Mouse (Mus musculus): Measurements from ENCODE around the gene Gm17606. TPM values are rescaled to one million over a fixed set of nuclear protein-coding genes. Genes with fewer than 3 reads are reported as not detected.

Gm17606 gene
- polyA plus RNA-seq, 1 experiment from 2014 or later: not detected

- 0 out of 2 replicates have a peak, but pooled peaks cover 10% of the 10 kb centered on the region for H3K4me1 ChIP-seq (ENCODE audit: control insufficient read depth, insufficient read depth, low read length)
- H3K27ac ChIP-seq (replicated peaks; ENCODE audit: low read depth, low read length): no peak overlapping the region
- no peak for ATAC-seq (ENCODE audit: low read depth)
- no peak overlapping the region for H3K4me2 ChIP-seq (ENCODE audit: low read depth, low read length)
- 80% methylated on average over 25 of the region's 25 CpGs for WGBS
- no peak for DNase-seq (ENCODE audit: low spot score)
- no peaks in the 10 kb centered on the region for H3K27me3 ChIP-seq (replicated peaks; ENCODE audit: control insufficient read depth, insufficient read depth, low read length)
- H3K9ac ChIP-seq (ENCODE audit: low read depth, low read length): no peak overlapping the region
- no peaks in the 10 kb centered on the region for H3K9me3 ChIP-seq (ENCODE audit: control insufficient read depth, low read length)
- H3K36me3 ChIP-seq (ENCODE audit: control insufficient read depth, insufficient read depth, low read length): peaks cover 60% of the 10 kb centered on the region
- no peak overlapping the region for H3K4me3 ChIP-seq (ENCODE audit: low read depth, low read length)
Measured at GRCm38 (mm10) chr14:54642224-54642944, 1.6 kb downstream of the Gm17606 start.

GRCm38 (mm10) chr14:54643011-54643410 is 2.3 kb downstream of the Gm17606 start:
- no peaks in the 10 kb centered on the region for H3K27me3 ChIP-seq (replicated peaks; ENCODE audit: control insufficient read depth, insufficient read depth, low read length)
- 83% methylated on average over 2 of the region's 2 CpGs for WGBS
- DNase-seq (ENCODE audit: low spot score): no peak
- H3K4me3 ChIP-seq (ENCODE audit: low read depth, low read length): no peak overlapping the region
- H3K9me3 ChIP-seq (ENCODE audit: control insufficient read depth, low read length): no peaks in the 10 kb centered on the region
- H3K9ac ChIP-seq (ENCODE audit: low read depth, low read length): no peak overlapping the region
- no peak for ATAC-seq (ENCODE audit: low read depth)
- H3K36me3 ChIP-seq (ENCODE audit: control insufficient read depth, insufficient read depth, low read length): peaks cover 62% of the 10 kb centered on the region
- H3K27ac ChIP-seq (replicated peaks; ENCODE audit: low read depth, low read length): no peak overlapping the region
- H3K4me1 ChIP-seq (ENCODE audit: control insufficient read depth, insufficient read depth, low read length): 0 out of 2 replicates have a peak, but pooled peaks cover 10% of the 10 kb centered on the region
- no peak overlapping the region for H3K4me2 ChIP-seq (ENCODE audit: low read depth, low read length)

- H3K4me3 ChIP-seq (ENCODE audit: low read depth, low read length): no peak overlapping the region
- no peak overlapping the region for H3K9ac ChIP-seq (ENCODE audit: low read depth, low read length)
- H3K36me3 ChIP-seq (ENCODE audit: control insufficient read depth, insufficient read depth, low read length): peaks cover 74% of the 10 kb centered on the region
- DNase-seq (ENCODE audit: low spot score) (no peak), ATAC-seq (ENCODE audit: low read depth) (no peak)
- H3K9me3 ChIP-seq (ENCODE audit: control insufficient read depth, low read length): no peaks in the 10 kb centered on the region
- no peaks in the 10 kb centered on the region for H3K27me3 ChIP-seq (replicated peaks; ENCODE audit: control insufficient read depth, insufficient read depth, low read length)
- WGBS: 84% methylated on average over 9 of the region's 9 CpGs
- no peak overlapping the region for H3K27ac ChIP-seq (replicated peaks; ENCODE audit: low read depth, low read length)
- H3K4me1 ChIP-seq (ENCODE audit: control insufficient read depth, insufficient read depth, low read length): 0 out of 2 replicates have a peak, but pooled peaks cover 10% of the 10 kb centered on the region
- no peak overlapping the region for H3K4me2 ChIP-seq (ENCODE audit: low read depth, low read length)
Measured at GRCm38 (mm10) chr14:54644294-54644693, 3.5 kb downstream of the Gm17606 start.

GRCm38 (mm10) chr14:54646455-54646854 is 5.7 kb downstream of the Gm17606 start:
- Histone ChIP-seq H3K27me3 (replicated peaks; ENCODE audit: control insufficient read depth, insufficient read depth, low read length) (no peaks in the 10 kb centered on the region), H3K27ac (replicated peaks; ENCODE audit: low read depth, low read length) (no peak overlapping the region), H3K4me2 (ENCODE audit: low read depth, low read length) (no peak overlapping the region), H3K4me1 (ENCODE audit: control insufficient read depth, insufficient read depth, low read length) (no peaks in the 10 kb centered on the region), H3K4me3 (ENCODE audit: low read depth, low read length) (no peak overlapping the region), H3K36me3 (ENCODE audit: control insufficient read depth, insufficient read depth, low read length) (peaks cover 94% of the 10 kb centered on the region), H3K9ac (ENCODE audit: low read depth, low read length) (no peak overlapping the region), H3K9me3 (ENCODE audit: control insufficient read depth, low read length) (no peaks in the 10 kb centered on the region)
- WGBS: 91% methylated on average over 17 of the region's 17 CpGs
- no peak for DNase-seq (ENCODE audit: low spot score)
- no peak for ATAC-seq (ENCODE audit: low read depth)

- Histone ChIP-seq H3K36me3 (ENCODE audit: control insufficient read depth, insufficient read depth, low read length) (peaks cover 95% of the 10 kb centered on the region), H3K27me3 (replicated peaks; ENCODE audit: control insufficient read depth, insufficient read depth, low read length) (no peaks in the 10 kb centered on the region), H3K27ac (replicated peaks; ENCODE audit: low read depth, low read length) (no peak overlapping the region), H3K4me1 (ENCODE audit: control insufficient read depth, insufficient read depth, low read length) (peaks cover 2% of the 10 kb centered on the region; the same call in 1 of the 2 replicates), H3K9ac (ENCODE audit: low read depth, low read length) (no peak overlapping the region), H3K4me2 (ENCODE audit: low read depth, low read length) (no peak overlapping the region), H3K4me3 (ENCODE audit: low read depth, low read length) (no peak overlapping the region), H3K9me3 (ENCODE audit: control insufficient read depth, low read length) (no peaks in the 10 kb centered on the region)
- ATAC-seq (ENCODE audit: low read depth) (no peak), DNase-seq (ENCODE audit: low spot score) (no peak)
- 88% methylated on average over 8 of the region's 8 CpGs for WGBS
Measured at GRCm38 (mm10) chr14:54646898-54647636, 6.3 kb downstream of the Gm17606 start.

- ATAC-seq (ENCODE audit: low read depth) (no peak), DNase-seq (ENCODE audit: low spot score) (no peak)
- Histone ChIP-seq H3K4me2 (ENCODE audit: low read depth, low read length) (no peak overlapping the region), H3K9ac (ENCODE audit: low read depth, low read length) (no peak overlapping the region), H3K4me1 (ENCODE audit: control insufficient read depth, insufficient read depth, low read length) (peaks cover 10% of the 10 kb centered on the region; the same call in 1 of the 2 replicates), H3K4me3 (ENCODE audit: low read depth, low read length) (no peak overlapping the region), H3K36me3 (ENCODE audit: control insufficient read depth, insufficient read depth, low read length) (peaks cover 87% of the 10 kb centered on the region), H3K27ac (replicated peaks; ENCODE audit: low read depth, low read length) (no peak overlapping the region), H3K9me3 (ENCODE audit: control insufficient read depth, low read length) (no peaks in the 10 kb centered on the region), H3K27me3 (replicated peaks; ENCODE audit: control insufficient read depth, insufficient read depth, low read length) (no peaks in the 10 kb centered on the region)
- WGBS: 88% methylated on average over 4 of the region's 4 CpGs
Measured at GRCm38 (mm10) chr14:54647900-54648299, 7.1 kb downstream of the Gm17606 start.

GRCm38 (mm10) chr14:54650621-54651454 is 10.1 kb downstream of the Gm17606 start:
- peak; percentile 96 for DNase-seq (ENCODE audit: low spot score)
- H3K9ac ChIP-seq (ENCODE audit: low read depth, low read length): no peak overlapping the region
- H3K27ac ChIP-seq (replicated peaks; ENCODE audit: low read depth, low read length): no peak overlapping the region
- 64% methylated on average over 23 of the region's 23 CpGs for WGBS
- H3K4me1 ChIP-seq (ENCODE audit: control insufficient read depth, insufficient read depth, low read length): peaks cover 10% of the 10 kb centered on the region; the same call in 1 of the 2 replicates
- H3K4me3 ChIP-seq (ENCODE audit: low read depth, low read length): no peak overlapping the region
- ATAC-seq (ENCODE audit: low read depth): peak; percentile 64
- H3K27me3 ChIP-seq (replicated peaks; ENCODE audit: control insufficient read depth, insufficient read depth, low read length): no peaks in the 10 kb centered on the region
- no peaks in the 10 kb centered on the region for H3K9me3 ChIP-seq (ENCODE audit: control insufficient read depth, low read length)
- no peak overlapping the region for H3K4me2 ChIP-seq (ENCODE audit: low read depth, low read length)
- peaks cover 76% of the 10 kb centered on the region for H3K36me3 ChIP-seq (ENCODE audit: control insufficient read depth, insufficient read depth, low read length)

GRCm38 (mm10) chr14:54651556-54651955 is 10.8 kb downstream of the Gm17606 start:
- Histone ChIP-seq H3K4me2 (ENCODE audit: low read depth, low read length) (no peak overlapping the region), H3K4me1 (ENCODE audit: control insufficient read depth, insufficient read depth, low read length) (peaks cover 10% of the 10 kb centered on the region; the same call in 1 of the 2 replicates), H3K4me3 (ENCODE audit: low read depth, low read length) (no peak overlapping the region), H3K9ac (ENCODE audit: low read depth, low read length) (0 out of 2 replicates have a peak overlapping the region, but pooled peaks have one; percentile 81), H3K9me3 (ENCODE audit: control insufficient read depth, low read length) (no peaks in the 10 kb centered on the region), H3K36me3 (ENCODE audit: control insufficient read depth, insufficient read depth, low read length) (peaks cover 76% of the 10 kb centered on the region), H3K27me3 (replicated peaks; ENCODE audit: control insufficient read depth, insufficient read depth, low read length) (no peaks in the 10 kb centered on the region), H3K27ac (replicated peaks; ENCODE audit: low read depth, low read length) (no peak overlapping the region)
- ATAC-seq (ENCODE audit: low read depth) (no peak), DNase-seq (ENCODE audit: low spot score) (no peak)
- WGBS: 68% methylated on average over 4 of the region's 4 CpGs
